Mouse (Mus musculus): ENCODE results near the gene Themis2. TPM values are rescaled to one million over a fixed set of nuclear protein-coding genes. Genes with fewer than 3 reads are reported as not detected.
"Not testable (repeated sequence)": the region's sequence is repeated elsewhere in the genome, so short reads cannot be mapped to it uniquely, and the experiment has no call there.

Gene Themis2
- polyA plus RNA-seq, 1 experiment from 2014 or later: 0.86 TPM

DNA sequence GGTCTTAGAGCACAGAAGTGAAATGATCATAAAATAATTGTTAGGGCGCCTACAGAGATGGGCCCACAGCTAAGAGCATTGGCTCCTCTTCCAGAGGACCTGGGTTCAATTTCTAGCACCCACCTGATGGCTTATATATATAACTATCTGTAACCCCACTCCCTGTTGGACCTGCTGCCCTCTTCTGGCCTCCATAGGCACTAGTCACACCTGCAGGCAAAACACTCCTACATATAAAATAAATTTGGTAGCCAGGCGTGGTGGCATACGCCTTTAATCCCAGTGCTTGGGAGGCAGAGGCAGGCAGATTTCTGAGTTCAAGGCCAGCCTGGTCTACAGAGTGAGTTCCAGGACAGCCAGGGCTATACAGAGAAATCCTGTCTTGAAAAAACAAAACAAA is 33.1 kb downstream of the Themis2 start:
- H3K36me3 ChIP-seq; H3K27ac ChIP-seq (replicated peaks); H3K4me3 ChIP-seq; H3K27me3 ChIP-seq (ENCODE audit: low read depth, poor library complexity, severe bottlenecking); DNase-seq (ENCODE audit: low spot score); H3K9me3 ChIP-seq (replicated peaks); H3K4me1 ChIP-seq: not testable (repeated sequence)
- 84% methylated on average over 3 of the region's 3 CpGs for WGBS

DNA sequence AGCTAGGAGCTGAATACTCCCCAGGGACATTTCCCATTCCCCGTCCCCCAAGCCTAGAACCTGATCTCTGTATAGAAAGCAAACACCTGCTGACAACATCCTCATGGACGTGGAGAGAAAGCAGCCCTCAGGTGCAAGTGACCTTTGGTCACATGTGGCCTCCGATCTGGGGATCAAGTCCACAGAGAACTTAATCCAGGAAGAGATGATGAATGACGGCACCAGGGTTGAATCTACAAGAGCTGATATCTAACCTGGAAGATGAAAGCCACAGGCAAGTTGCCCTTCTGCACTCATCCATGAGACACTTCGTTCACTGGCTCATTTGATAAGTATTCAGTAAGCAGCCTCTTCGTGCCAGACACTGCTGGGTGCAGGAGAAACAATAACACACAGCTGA is 33.6 kb downstream of the Themis2 start:
- Histone ChIP-seq H3K27me3 (ENCODE audit: low read depth, poor library complexity, severe bottlenecking) (peaks cover 10% of the 10 kb centered on the region), H3K9me3 (replicated peaks) (no peaks in the 10 kb centered on the region), H3K4me3 (no peak overlapping the region), H3K27ac (replicated peaks) (no peak overlapping the region), H3K4me1 (no peaks in the 10 kb centered on the region), H3K36me3 (no peaks in the 10 kb centered on the region)
- DNase-seq (ENCODE audit: low spot score): no peak
- 81% methylated on average over 6 of the region's 6 CpGs for WGBS

DNA sequence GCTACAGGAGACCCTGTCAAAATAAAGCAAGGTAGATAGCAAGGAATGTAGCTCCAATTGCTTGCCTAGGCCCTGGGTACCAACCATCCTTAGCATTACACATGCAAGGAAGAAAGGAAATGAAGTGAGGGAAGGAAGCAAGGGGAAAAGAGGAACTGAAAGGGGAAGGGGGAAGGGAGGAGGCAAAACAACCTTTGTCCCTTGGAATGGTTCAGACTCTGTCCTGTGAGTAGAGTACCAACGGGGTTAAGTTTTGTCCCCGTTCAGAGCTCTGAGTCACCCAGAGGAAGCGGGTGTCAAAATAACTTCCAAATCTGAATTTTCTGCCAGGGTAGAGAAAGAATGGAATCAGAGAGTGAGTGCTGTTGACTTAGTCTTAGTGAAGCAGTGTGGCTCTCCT is 35.9 kb downstream of the Themis2 start:
- no peak overlapping the region for H3K4me3 ChIP-seq
- no peaks in the 10 kb centered on the region for H3K36me3 ChIP-seq
- WGBS: 83% methylated on average over 3 of the region's 3 CpGs
- DNase-seq (ENCODE audit: low spot score): no peak
- no peaks in the 10 kb centered on the region for H3K9me3 ChIP-seq (replicated peaks)
- H3K27ac ChIP-seq (replicated peaks): no peak overlapping the region
- peaks cover 12% of the 10 kb centered on the region for H3K4me1 ChIP-seq
- H3K27me3 ChIP-seq (ENCODE audit: low read depth, poor library complexity, severe bottlenecking): peaks cover 33% of the 10 kb centered on the region

DNA sequence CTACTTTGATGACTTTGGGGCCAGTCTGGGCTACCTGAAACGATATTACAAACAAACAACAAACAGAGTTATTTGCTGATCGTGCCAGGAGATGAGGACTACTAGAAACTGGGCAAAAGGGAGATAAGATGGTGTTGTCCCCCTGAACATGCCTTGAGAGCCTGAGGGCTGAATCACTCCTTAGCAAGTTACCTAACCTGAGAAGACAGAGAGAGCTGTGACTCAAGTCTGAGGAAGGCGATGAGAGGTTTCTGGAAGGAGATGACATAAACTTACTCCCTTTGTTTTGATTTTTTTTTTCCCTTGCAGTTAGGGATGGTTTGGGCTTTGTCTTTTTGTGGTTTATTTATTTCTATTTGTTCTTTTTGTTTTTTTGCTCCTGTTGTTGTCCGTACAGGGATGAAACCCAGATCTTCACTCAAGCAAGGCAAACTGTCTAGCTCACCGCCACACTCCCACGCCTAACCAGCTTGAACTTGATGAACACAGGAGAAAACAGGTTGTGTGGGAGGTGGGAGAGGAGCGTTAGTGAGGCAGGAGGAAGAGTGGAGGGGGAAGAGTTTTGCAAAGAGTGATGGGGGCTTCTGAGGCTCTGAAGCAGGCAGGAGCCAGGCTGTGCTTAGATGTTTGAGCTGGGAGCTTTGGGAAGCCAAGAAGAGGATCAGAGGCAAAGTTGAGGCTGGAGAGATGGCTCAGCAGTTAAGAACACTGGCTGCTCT is 38.4 kb downstream of the Themis2 start:
- no peak overlapping the region for H3K4me3 ChIP-seq
- no peak overlapping the region for H3K27ac ChIP-seq (replicated peaks)
- 91% methylated on average over 7 of the region's 7 CpGs for WGBS
- peaks cover 38% of the 10 kb centered on the region for H3K27me3 ChIP-seq (ENCODE audit: low read depth, poor library complexity, severe bottlenecking)
- H3K36me3 ChIP-seq: no peaks in the 10 kb centered on the region
- no peaks in the 10 kb centered on the region for H3K9me3 ChIP-seq (replicated peaks)
- DNase-seq (ENCODE audit: low spot score): no peak
- H3K4me1 ChIP-seq: peaks cover 15% of the 10 kb centered on the region

DNA sequence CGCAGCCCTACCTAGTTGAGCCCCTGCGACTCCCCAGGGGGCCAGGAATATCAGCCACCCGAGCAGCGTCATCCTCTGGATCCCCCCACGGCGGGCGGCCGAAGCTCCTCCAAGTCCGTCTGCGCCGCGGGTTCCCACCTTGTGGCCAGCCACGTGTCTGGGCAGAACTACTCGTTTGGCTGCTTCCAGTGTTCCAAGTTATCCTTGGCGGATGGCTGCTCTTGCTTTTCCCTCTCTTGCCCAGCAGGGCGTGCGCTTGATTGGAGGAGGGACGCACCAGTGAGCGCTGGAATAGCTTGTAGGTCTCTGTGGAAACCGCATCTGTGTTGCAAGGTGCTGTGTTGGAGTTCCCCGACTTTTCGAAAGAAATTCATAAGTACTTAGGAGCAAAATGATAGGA is 39.2 kb downstream of the Themis2 start, which contains the start of gene Smpdl3b:
Gene Smpdl3b (minus strand): TSS at position 279 of the 400 bp plus-strand sequence.
- 2% methylated on average over 22 of the region's 22 CpGs for WGBS
- H3K36me3 ChIP-seq: no peaks in the 10 kb centered on the region
- peak; percentile 79 for DNase-seq (ENCODE audit: low spot score)
- H3K27ac ChIP-seq (replicated peaks): peak within 1 kb of the TSS; percentile 78
- peaks cover 38% of the 10 kb centered on the region for H3K27me3 ChIP-seq (ENCODE audit: low read depth, poor library complexity, severe bottlenecking)
- H3K9me3 ChIP-seq (replicated peaks): no peaks in the 10 kb centered on the region
- H3K4me3 ChIP-seq: peak within 1 kb of the TSS; percentile 56
- peaks cover 23% of the 10 kb centered on the region for H3K4me1 ChIP-seq

DNA sequence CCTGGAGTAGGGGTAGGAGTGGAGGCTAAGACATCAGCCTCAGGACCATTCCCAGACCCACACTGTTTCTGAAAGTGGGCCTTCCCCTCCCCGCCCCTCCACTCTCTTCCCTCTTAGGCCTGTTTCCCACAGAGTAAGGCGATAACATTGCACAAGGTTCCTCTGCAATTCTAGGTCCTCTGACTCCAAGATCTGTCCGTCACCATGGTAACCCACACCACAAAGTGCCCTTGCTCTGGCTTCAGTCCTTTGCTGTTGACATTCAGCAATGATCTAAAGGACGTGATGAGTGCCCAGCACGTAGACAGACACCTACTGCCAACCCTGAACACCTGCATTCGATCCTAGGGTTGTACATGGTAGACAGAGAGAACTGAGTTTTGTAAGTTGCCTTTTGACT is 43.2 kb downstream of the Themis2 start:
- WGBS: 83% methylated on average over 6 of the region's 6 CpGs
- Histone ChIP-seq H3K4me3 (no peak overlapping the region), H3K9me3 (replicated peaks) (no peaks in the 10 kb centered on the region), H3K36me3 (no peaks in the 10 kb centered on the region), H3K4me1 (peaks cover 24% of the 10 kb centered on the region), H3K27me3 (ENCODE audit: low read depth, poor library complexity, severe bottlenecking) (peaks cover 32% of the 10 kb centered on the region), H3K27ac (replicated peaks) (no peak overlapping the region)
- DNase-seq (ENCODE audit: low spot score): no peak

DNA sequence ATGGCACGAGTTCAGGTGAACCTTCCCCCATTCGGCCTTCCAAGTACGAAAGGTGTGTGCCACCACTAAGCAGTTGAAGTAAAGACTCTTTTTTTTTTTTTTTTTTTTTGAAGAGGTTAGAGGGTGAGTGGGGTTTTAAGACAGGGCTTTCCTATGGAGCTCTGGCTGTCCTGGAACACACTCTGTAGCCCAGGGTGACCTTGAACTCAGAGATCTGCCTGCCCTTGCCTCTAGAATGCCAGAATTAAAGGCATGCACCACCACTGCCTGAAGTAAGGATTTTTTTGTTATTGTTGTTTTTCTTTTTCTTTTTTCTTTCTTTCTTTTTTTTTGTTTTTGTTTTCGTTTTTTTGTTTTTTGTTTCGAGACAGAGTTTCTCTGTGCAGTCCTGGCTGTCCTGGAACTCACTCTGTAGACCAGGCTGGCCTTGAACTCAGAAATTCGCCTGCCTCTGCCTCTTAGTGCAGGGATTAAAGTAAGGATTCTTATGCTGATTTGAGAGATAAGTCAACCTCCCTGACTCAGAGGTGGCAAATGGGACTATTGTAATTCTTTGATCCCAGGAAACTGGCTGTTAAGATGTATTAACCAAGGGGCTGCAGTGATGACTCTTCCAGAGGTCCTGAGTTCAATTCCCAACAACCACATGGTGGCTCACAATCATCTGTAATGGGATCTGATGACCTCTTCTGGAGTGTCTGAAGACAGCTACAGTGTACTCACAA is 46.8 kb downstream of the Themis2 start:
- no peak for DNase-seq (ENCODE audit: low spot score)
- H3K36me3 ChIP-seq: no peaks in the 10 kb centered on the region
- H3K27me3 ChIP-seq (ENCODE audit: low read depth, poor library complexity, severe bottlenecking): no peaks in the 10 kb centered on the region
- peaks cover 12% of the 10 kb centered on the region; the same call in 1 of the 2 replicates for H3K4me1 ChIP-seq
- no peak overlapping the region for H3K27ac ChIP-seq (replicated peaks)
- no peak overlapping the region for H3K4me3 ChIP-seq
- no peaks in the 10 kb centered on the region for H3K9me3 ChIP-seq (replicated peaks)
- 81% methylated on average over 6 of the region's 6 CpGs for WGBS

DNA sequence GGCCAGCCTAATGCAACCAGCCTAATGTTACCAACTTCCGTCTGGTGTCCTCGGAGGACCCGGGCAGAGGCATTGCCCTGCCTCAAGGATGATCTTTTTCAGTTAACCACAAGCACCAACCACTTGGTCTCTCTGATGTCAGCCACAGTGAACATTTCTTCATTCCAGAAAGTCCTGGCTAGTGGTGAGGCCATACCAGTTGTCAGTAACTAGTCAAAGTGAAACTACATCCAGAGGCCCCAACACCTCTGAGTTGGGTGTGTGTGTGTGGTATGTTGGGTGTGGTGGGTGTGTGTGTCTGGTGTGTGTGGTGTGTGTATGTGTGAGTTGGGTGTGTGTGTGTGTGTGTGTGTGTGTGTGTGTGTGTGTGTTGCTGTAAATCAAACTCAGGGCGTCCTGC is 47.4 kb downstream of the Themis2 start:
- WGBS: 95% methylated on average over 4 of the region's 4 CpGs
- no peaks in the 10 kb centered on the region for H3K36me3 ChIP-seq
- no peak for DNase-seq (ENCODE audit: low spot score)

DNA sequence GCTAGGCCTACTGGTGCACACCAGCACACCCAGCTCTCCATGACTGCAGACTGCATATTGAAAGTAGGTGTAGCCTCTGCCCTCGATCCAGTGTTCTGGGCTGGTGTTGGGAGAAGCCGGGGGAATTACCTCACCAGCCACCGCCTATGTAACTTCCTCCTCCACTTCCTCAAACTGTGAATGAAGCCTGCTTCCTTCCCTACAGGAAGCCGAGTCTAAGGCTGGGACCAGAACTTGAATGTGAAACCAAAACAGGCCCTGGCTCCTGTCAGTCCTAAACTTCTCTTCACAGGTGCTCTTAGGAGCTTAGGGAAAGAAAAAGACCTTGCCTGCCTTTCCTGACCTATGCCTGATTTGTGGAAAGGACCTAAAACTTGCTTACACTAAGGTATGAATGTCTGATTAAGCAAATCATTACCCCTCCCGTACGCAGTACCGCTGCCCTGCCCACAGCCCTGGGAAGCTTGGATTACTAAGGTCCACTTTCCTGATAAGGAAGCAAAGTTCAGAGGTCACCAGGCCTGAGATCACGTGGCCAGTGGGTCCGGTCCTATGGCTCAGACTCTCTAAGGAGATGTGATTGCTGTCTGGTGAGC is 48.4 kb downstream of the Themis2 start:
- no peak for DNase-seq (ENCODE audit: low spot score)
- Histone ChIP-seq H3K27ac (replicated peaks) (no peak overlapping the region), H3K4me3 (no peak overlapping the region), H3K9me3 (replicated peaks) (no peaks in the 10 kb centered on the region), H3K27me3 (ENCODE audit: low read depth, poor library complexity, severe bottlenecking) (no peaks in the 10 kb centered on the region), H3K36me3 (no peaks in the 10 kb centered on the region), H3K4me1 (peaks cover 9% of the 10 kb centered on the region; the same call in 1 of the 2 replicates)
- 71% methylated on average over 9 of the region's 9 CpGs for WGBS

More for the DNA sequence above, 47.4 kb downstream of the Themis2 start:
- H3K27ac ChIP-seq (replicated peaks): no peak overlapping the region
- H3K4me3 ChIP-seq: no peak overlapping the region
- no peaks in the 10 kb centered on the region for H3K9me3 ChIP-seq (replicated peaks)
- H3K4me1 ChIP-seq: peaks cover 12% of the 10 kb centered on the region; the same call in 1 of the 2 replicates
- no peaks in the 10 kb centered on the region for H3K27me3 ChIP-seq (ENCODE audit: low read depth, poor library complexity, severe bottlenecking)

DNA sequence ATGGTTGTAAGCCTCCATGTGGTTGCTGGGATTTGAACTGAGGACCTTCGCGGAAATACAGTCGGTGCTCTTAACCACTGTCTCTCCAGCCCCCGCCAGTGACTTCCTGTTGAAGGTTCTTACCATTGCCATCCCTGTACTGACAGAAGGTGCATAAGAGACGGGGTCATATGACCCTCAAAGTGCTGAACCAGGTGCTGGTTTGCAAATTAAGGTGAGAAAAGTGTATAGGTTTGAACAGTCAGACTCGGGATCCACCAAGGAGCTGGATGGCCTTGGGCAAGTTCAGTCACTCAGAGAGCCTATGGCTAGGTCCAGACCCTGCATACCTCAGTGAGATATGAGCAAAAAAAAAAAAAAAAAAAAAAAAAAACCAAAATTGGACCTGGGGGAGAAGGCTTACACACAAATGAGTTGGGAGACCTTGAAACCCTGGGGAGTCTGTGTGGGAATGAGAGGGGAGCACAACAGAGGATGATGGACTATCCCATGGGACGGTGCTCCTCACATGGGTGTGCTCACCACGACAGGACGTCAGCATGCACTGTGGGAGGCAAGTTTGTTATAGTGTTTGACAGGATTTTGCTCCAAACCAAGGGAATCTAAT is 49.2 kb downstream of the Themis2 start:
- no peak for DNase-seq (ENCODE audit: low spot score)
- no peaks in the 10 kb centered on the region for H3K27me3 ChIP-seq (ENCODE audit: low read depth, poor library complexity, severe bottlenecking)
- no peak overlapping the region for H3K27ac ChIP-seq (replicated peaks)
- no peaks in the 10 kb centered on the region for H3K9me3 ChIP-seq (replicated peaks)
- WGBS: 88% methylated on average over 9 of the region's 9 CpGs
- H3K4me3 ChIP-seq: no peak overlapping the region
- H3K4me1 ChIP-seq: 0 out of 2 replicates have a peak, but pooled peaks cover 1% of the 10 kb centered on the region
- H3K36me3 ChIP-seq: no peaks in the 10 kb centered on the region

DNA sequence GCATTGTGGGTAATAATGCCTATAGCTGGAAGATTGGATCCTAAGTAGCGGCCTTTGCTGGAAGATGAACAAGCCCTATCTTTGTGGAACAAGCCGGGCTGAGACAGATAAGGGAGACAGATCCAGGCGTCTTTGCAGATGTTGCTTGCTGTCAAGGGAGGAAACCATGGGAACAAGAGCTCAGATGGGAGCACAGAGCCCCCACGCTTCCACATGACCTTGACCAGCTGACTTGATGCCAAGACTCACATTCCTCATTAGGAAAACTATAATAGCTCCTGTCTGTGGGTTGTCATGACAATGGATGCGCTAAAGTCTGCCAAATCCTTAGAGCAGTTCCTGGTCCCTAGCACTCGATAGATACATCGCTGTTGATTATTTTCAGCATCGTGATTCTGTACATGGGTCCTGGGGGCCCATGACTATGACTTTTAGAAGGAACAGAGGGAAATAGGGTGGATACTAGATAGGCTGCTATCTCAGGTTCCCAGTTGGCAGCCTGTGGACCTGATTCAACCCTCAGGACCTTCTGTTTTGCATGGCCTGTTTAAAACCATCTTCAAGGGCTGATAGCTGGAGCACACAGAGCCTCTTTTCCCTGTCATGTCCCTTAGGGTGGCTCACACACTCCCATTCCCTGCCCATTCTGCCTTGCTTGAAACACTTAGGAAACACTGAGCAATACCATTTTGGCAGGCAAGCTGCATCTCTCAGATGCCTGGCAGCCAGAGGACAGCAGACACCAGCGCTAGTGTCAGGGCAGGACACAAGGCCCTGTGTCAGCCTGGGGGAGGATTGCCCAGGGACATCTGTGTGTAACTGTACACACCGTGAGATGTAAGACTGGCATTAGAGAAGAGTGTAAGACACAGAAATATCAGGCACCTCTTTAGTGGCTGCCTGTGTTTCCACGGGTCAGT is 51.9 kb downstream of the Themis2 start:
- H3K27ac ChIP-seq (replicated peaks): no peak overlapping the region
- 92% methylated on average over 11 of the region's 11 CpGs for WGBS
- H3K36me3 ChIP-seq: no peaks in the 10 kb centered on the region

DNA sequence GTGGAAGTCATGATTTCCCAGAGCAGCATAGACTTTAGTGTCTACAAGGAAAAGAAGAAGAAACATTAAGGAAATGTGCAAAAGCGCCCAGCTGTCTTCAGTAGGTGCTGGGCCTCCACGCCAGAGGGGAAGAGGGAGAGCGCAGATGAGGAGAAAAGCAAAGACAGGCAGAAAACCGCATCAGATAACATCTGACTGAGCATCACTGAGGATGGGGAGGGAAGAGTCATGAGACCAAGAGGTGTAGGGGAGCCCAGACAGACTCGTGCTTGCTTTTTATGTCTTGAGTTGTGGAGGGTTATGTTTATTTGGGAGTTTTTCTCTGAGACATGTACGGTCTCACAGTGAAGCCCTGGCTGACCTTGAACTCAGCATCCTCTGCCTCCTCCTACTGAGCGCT is 54.7 kb downstream of the Themis2 start:
- WGBS: 89% methylated on average over 7 of the region's 7 CpGs
- H3K27me3 ChIP-seq (ENCODE audit: low read depth, poor library complexity, severe bottlenecking): no peaks in the 10 kb centered on the region

More for the DNA sequence above, 51.9 kb downstream of the Themis2 start:
- Histone ChIP-seq H3K4me3 (no peak overlapping the region), H3K9me3 (replicated peaks) (no peaks in the 10 kb centered on the region), H3K4me1 (no peaks in the 10 kb centered on the region), H3K27me3 (ENCODE audit: low read depth, poor library complexity, severe bottlenecking) (no peaks in the 10 kb centered on the region)
- no peak for DNase-seq (ENCODE audit: low spot score)

More for the DNA sequence above, 54.7 kb downstream of the Themis2 start:
- H3K4me1 ChIP-seq: no peaks in the 10 kb centered on the region
- H3K36me3 ChIP-seq: no peaks in the 10 kb centered on the region
- no peak overlapping the region for H3K4me3 ChIP-seq
- no peaks in the 10 kb centered on the region for H3K9me3 ChIP-seq (replicated peaks)
- H3K27ac ChIP-seq (replicated peaks): no peak overlapping the region
- no peak for DNase-seq (ENCODE audit: low spot score)
